Mouse (Mus musculus) MEL (cell line): ENCODE results near the gene Unc5b.

Experiments
- CTCF ChIP-seq, 3 experiments: IDR thresholded peaks in 2 of 3; conservative IDR thresholded peaks in 1 of 3; 2 replicates each; pipeline ENCODE4 v1.5.1; 2011 to 2012; ENCODE audit warnings: low read length in 3 of 3, low read depth in 2 of 3, mild to moderate bottlenecking in 2 of 3, improper control_type of control experiment in 1 of 3, inconsistent platforms in 1 of 3, mixed read lengths in 1 of 3, moderate library complexity in 1 of 3; ENCODE audit not compliant: control insufficient read depth in 1 of 3, insufficient read depth in 1 of 3, poor library complexity in 1 of 3, severe bottlenecking in 1 of 3
- EP300 ChIP-seq, 2 experiments: IDR thresholded peaks; 2 replicates each; pipeline ENCODE4 v1.6.1; 2011; ENCODE audit warnings: improper control_type of control experiment in 2 of 2, low read length in 2 of 2, low read depth in 1 of 2, mild to moderate bottlenecking in 1 of 2
- ETS1 ChIP-seq: IDR thresholded peaks from 2 replicates; pipeline ENCODE4 v1.6.1; 2012; ENCODE audit warnings: low read depth, mild to moderate bottlenecking, inconsistent platforms, low read length, improper control_type of control experiment, moderate library complexity
- GATA1 ChIP-seq: IDR thresholded peaks from 2 replicates; pipeline ENCODE4 v1.6.1; 2011; ENCODE audit warnings: low read depth, low read length, improper control_type of control experiment
- MAX ChIP-seq: IDR thresholded peaks from 2 replicates; pipeline ENCODE4 v1.6.1; 2011; ENCODE audit warnings: low read length, improper control_type of control experiment
- POLR2A ChIP-seq, 2 experiments: IDR thresholded peaks; 2 replicates each; pipeline ENCODE4 v1.6.1; 2011 to 2012; ENCODE audit warnings: low read length in 2 of 2, mild to moderate bottlenecking in 2 of 2, control low read depth in 1 of 2, improper control_type of control experiment in 1 of 2, low read depth in 1 of 2, moderate library complexity in 1 of 2; ENCODE audit not compliant: control insufficient read depth in 1 of 2, insufficient read depth in 1 of 2, poor library complexity in 1 of 2
- POLR2AphosphoS5 ChIP-seq: IDR thresholded peaks from 2 replicates; pipeline ENCODE4 v1.6.1; 2012; ENCODE audit warnings: low read depth, borderline replicate concordance, mild to moderate bottlenecking, inconsistent platforms, low read length, moderate library complexity, mixed read lengths
- SIN3A ChIP-seq: IDR thresholded peaks from 2 replicates; pipeline ENCODE4 v1.6.1; 2012; ENCODE audit warnings: low read length, improper control_type of control experiment, inconsistent platforms
- SMC3 ChIP-seq: IDR thresholded peaks from 2 replicates; pipeline ENCODE4 v1.6.1; 2011; ENCODE audit warnings: low read depth, low read length, improper control_type of control experiment
- TBP ChIP-seq: IDR thresholded peaks from 2 replicates; pipeline ENCODE4 v1.8.0; 2011; ENCODE audit warnings: low read depth, low read length, improper control_type of control experiment
- UBTF ChIP-seq: IDR thresholded peaks from 2 replicates; pipeline ENCODE4 v1.6.1; 2012; ENCODE audit warnings: low read depth, mild to moderate bottlenecking, inconsistent platforms, low read length, improper control_type of control experiment, moderate library complexity, borderline replicate concordance; ENCODE audit not compliant: insufficient read depth

DNA sequence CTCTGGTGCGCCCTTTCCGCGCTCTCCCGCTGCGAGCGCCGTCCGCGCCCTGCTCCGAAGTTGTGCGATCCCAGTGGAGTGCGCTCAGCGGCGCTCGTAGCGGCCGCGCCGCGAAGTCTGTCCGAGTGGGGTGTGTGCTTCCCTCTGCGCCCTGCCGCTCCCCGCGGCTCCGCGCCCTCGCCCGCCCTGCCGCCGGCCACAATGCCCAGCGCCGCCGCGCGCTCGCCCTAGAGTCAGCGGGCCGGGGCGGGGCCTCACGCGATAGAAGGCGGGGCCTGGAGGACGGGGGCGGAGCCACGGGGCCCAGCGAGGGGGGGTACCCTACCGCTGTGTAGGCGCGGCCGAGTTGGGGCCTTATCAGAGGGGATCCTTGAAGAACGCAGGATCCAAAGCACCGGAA lies at the start of gene Unc5b:
- TF ChIP-seq SIN3A (no peak), CTCF (IDR thresholded peaks at IDR 0.05 in 2 of 3, conservative IDR thresholded peaks at IDR 0.05 in 1 of 3; ENCODE audit: control insufficient read depth in 1 of 3, insufficient read depth in 1 of 3, low read depth in 2 of 3, low read length in 3 of 3, poor library complexity in 1 of 3, severe bottlenecking in 1 of 3) (no peak), SMC3 (no peak), EP300 (IDR thresholded peaks at IDR 0.05; ENCODE audit: low read depth in 1 of 2, low read length in 2 of 2) (no peak), GATA1 (no peak), TBP (no peak), MAX (no peak), ETS1 (no peak), UBTF (no peak), POLR2AphosphoS5 (no peak), POLR2A (IDR thresholded peaks at IDR 0.05; ENCODE audit: control insufficient read depth in 1 of 2, insufficient read depth in 1 of 2, low read depth in 1 of 2, low read length in 2 of 2, poor library complexity in 1 of 2) (no peak)
